Mouse (Mus musculus) spleen, adult 12 weeks (tissue): ENCODE results near the gene Uspl1.

ENCODE experiments used
- DNase-seq: peaks from one replicate; pipeline ENCODE4 v3.0.0; 2022; ENCODE audit warnings: low spot score

Uspl1 gene

GRCm38 (mm10) chr5:149257518-149258281 is 73.5 kb downstream of the Uspl1 start:
- no peak for DNase-seq

GRCm38 (mm10) chr5:149259093-149259492 is 74.9 kb downstream of the Uspl1 start:
- no peak for DNase-seq

GRCm38 (mm10) chr5:149261449-149261848 is 77.3 kb downstream of the Uspl1 start:
- no peak for DNase-seq

- peak; percentile 19 for DNase-seq
These were observed 77.7 kb downstream of the Uspl1 start for GRCm38 (mm10) chr5:149261866-149262265.

- DNase-seq = no peak
These were observed 80.3 kb downstream of the Uspl1 start, which contains the start of gene Alox5ap for GRCm38 (mm10) chr5:149264405-149264804. Gene Alox5ap (plus strand): TSS chr5:149264767.

GRCm38 (mm10) chr5:149264878-149265279 is 80.7 kb downstream of the Uspl1 start:
- no peak for DNase-seq
